Mouse (Mus musculus) neural tube, embryonic 14.5 days (tissue): ENCODE data around the gene Sowahb. TPM values are rescaled to one million over a fixed set of nuclear protein-coding genes. Genes with fewer than 3 reads are reported as not detected.
"Not testable (repeated sequence)": the region's sequence is repeated elsewhere in the genome, so short reads cannot be mapped to it uniquely, and the experiment has no call there.

Source experiments
- ATAC-seq: fragments of 200-750 bp; cut with Nextera tagmentation; 2 replicates; pipeline ENCODE4 v1.8.0; 2017; ENCODE audit warnings: low read depth, mild to moderate bottlenecking, moderate TSS enrichment, moderate library complexity
- H3K27ac ChIP-seq: fragments of 300-500 bp; sonication (generic); 2 replicates; pipeline ENCODE4 v1.5.1; 2014; ENCODE audit warnings: low read depth, mild to moderate bottlenecking, control low read depth, low read length, moderate library complexity, mixed read lengths
- H3K27me3 ChIP-seq: fragments of 300-500 bp; sonication (generic); 2 replicates; pipeline ENCODE4 v1.6.1; 2014; ENCODE audit warnings: low read length; ENCODE audit not compliant: control insufficient read depth, insufficient read depth
- H3K36me3 ChIP-seq: fragments of 300-500 bp; sonication (generic); 2 replicates; pipeline ENCODE4 v1.6.1; 2014; ENCODE audit warnings: low read length, mixed read lengths; ENCODE audit not compliant: control insufficient read depth, insufficient read depth
- H3K4me1 ChIP-seq: fragments of 300-500 bp; sonication (generic); 2 replicates; pipeline ENCODE4 v1.6.1; 2014; ENCODE audit warnings: low read length; ENCODE audit not compliant: control insufficient read depth, insufficient read depth
- H3K4me2 ChIP-seq: fragments of 300-500 bp; sonication (generic); 2 replicates; pipeline ENCODE4 v1.6.1; 2014; ENCODE audit warnings: mild to moderate bottlenecking, low read depth, low read length, control low read depth
- H3K4me3 ChIP-seq: fragments of 300-500 bp; sonication (generic); 2 replicates; pipeline ENCODE4 v1.5.1; 2014; ENCODE audit warnings: low read depth, low read length, control low read depth, mixed read lengths
- H3K9ac ChIP-seq: fragments of 300-500 bp; sonication (generic); replicated peaks from 2 replicates; pipeline ENCODE4 v1.6.1; 2014; ENCODE audit warnings: low read depth, mild to moderate bottlenecking, control low read depth, low read length, mixed read lengths
- H3K9me3 ChIP-seq: fragments of 300-500 bp; sonication (generic); 2 replicates; pipeline ENCODE4 v1.6.1; 2016; ENCODE audit warnings: low read length; ENCODE audit not compliant: control insufficient read depth
- whole genome bisulfite sequencing: fragments of 180-500 bp; shearing (Covaris S2); extraction: QIAGEN DNeasy Blood & Tissue Kit; methylation state at CpG from one replicate; pipeline ENCODE4 v1.1.7; 2014; 5-methylcytosine and 5-hydroxymethylcytosine counted together
- polyA plus RNA-seq: library from polyadenylated mRNA; unstranded; fragments of >200 nt; fragmentation: Nextera tagmentation; extraction: Ambion mirVana; gene quantifications from 2 replicates; pipeline ENCODE4 v1.2.1, GENCODE M21; 2014

The Sowahb gene
- polyA plus RNA-seq, 1 experiment from 2014 or later = not detected

GRCm38 (mm10) chr5:93020024-93020666 is 24.7 kb downstream of the Sowahb start:
- Histone ChIP-seq H3K9me3 (no peaks in the 10 kb centered on the region), H3K36me3 (no peaks in the 10 kb centered on the region), H3K4me2 (no peak overlapping the region), H3K27ac (no peak overlapping the region), H3K4me1 (no peaks in the 10 kb centered on the region), H3K9ac (no peak overlapping the region), H3K27me3 (no peaks in the 10 kb centered on the region), H3K4me3 (no peak overlapping the region)
- 75% methylated on average over 6 of the region's 6 CpGs for WGBS
- ATAC-seq = no peak

- 95% methylated on average over 10 of the region's 10 CpGs for WGBS
- not testable (repeated sequence) for H3K27me3 ChIP-seq, H3K9me3 ChIP-seq, H3K4me1 ChIP-seq, H3K36me3 ChIP-seq, H3K27ac ChIP-seq, ATAC-seq, H3K9ac ChIP-seq, H3K4me3 ChIP-seq, H3K4me2 ChIP-seq
Measured at GRCm38 (mm10) chr5:93019207-93019606, 25.6 kb downstream of the Sowahb start.

- H3K4me1 ChIP-seq = no peaks in the 10 kb centered on the region
- no peak overlapping the region for H3K9ac ChIP-seq
- H3K4me2 ChIP-seq = no peak overlapping the region
- WGBS = 73% methylated on average over 3 of the region's 3 CpGs
- no peaks in the 10 kb centered on the region for H3K9me3 ChIP-seq
- no peaks in the 10 kb centered on the region for H3K27me3 ChIP-seq
- H3K4me3 ChIP-seq = no peak overlapping the region
- H3K27ac ChIP-seq = no peak overlapping the region
- no peak for ATAC-seq
- no peaks in the 10 kb centered on the region for H3K36me3 ChIP-seq
Measured at GRCm38 (mm10) chr5:93017678-93018077, 27.1 kb downstream of the Sowahb start.

- Histone ChIP-seq H3K36me3 (no peaks in the 10 kb centered on the region), H3K4me3 (no peak overlapping the region), H3K9ac (no peak overlapping the region), H3K9me3 (no peaks in the 10 kb centered on the region), H3K4me2 (no peak overlapping the region), H3K4me1 (no peaks in the 10 kb centered on the region), H3K27me3 (no peaks in the 10 kb centered on the region), H3K27ac (no peak overlapping the region)
- WGBS = 94% methylated on average over 9 of the region's 9 CpGs
- ATAC-seq = no peak
Measured at GRCm38 (mm10) chr5:93008256-93008655, 36.6 kb downstream of the Sowahb start.

GRCm38 (mm10) chr5:93005815-93006341 is 38.9 kb downstream of the Sowahb start:
- Histone ChIP-seq H3K4me1 (no peaks in the 10 kb centered on the region), H3K9me3 (no peaks in the 10 kb centered on the region), H3K27me3 (no peaks in the 10 kb centered on the region), H3K36me3 (no peaks in the 10 kb centered on the region), H3K27ac (no peak overlapping the region), H3K9ac (no peak overlapping the region), H3K4me3 (no peak overlapping the region), H3K4me2 (no peak overlapping the region; the same call in 1 of the 2 replicates)
- peak; percentile 44; the same call in 1 of the 2 replicates for ATAC-seq
- WGBS = 38% methylated on average over 14 of the region's 14 CpGs

- ATAC-seq = no peak; the same call in 1 of the 2 replicates
- H3K4me2 ChIP-seq = peak overlapping the region; percentile 29; the same call in 1 of the 2 replicates
- H3K9ac ChIP-seq = no peak overlapping the region
- H3K4me1 ChIP-seq = no peaks in the 10 kb centered on the region
- no peak overlapping the region for H3K27ac ChIP-seq
- no peaks in the 10 kb centered on the region for H3K9me3 ChIP-seq
- H3K27me3 ChIP-seq = no peaks in the 10 kb centered on the region
- H3K36me3 ChIP-seq = no peaks in the 10 kb centered on the region
- no peak overlapping the region for H3K4me3 ChIP-seq
- WGBS = 12% methylated on average over 20 of the region's 20 CpGs
Measured at GRCm38 (mm10) chr5:93005229-93005814, 39.5 kb downstream of the Sowahb start.

GRCm38 (mm10) chr5:93002615-93003014 is 42.2 kb downstream of the Sowahb start:
- WGBS = 98% methylated on average over 2 of the region's 2 CpGs
- no peak overlapping the region for H3K27ac ChIP-seq
- ATAC-seq = no peak
- H3K9ac ChIP-seq = no peak overlapping the region
- H3K36me3 ChIP-seq = no peaks in the 10 kb centered on the region
- H3K4me1 ChIP-seq = no peaks in the 10 kb centered on the region
- H3K9me3 ChIP-seq = no peaks in the 10 kb centered on the region
- no peak overlapping the region for H3K4me3 ChIP-seq
- H3K4me2 ChIP-seq = no peak overlapping the region
- no peaks in the 10 kb centered on the region for H3K27me3 ChIP-seq

GRCm38 (mm10) chr5:93000774-93001757 is 43.8 kb downstream of the Sowahb start:
- Histone ChIP-seq H3K4me3 (no peak overlapping the region), H3K27me3 (no peaks in the 10 kb centered on the region), H3K27ac (no peak overlapping the region), H3K4me2 (no peak overlapping the region), H3K36me3 (no peaks in the 10 kb centered on the region), H3K9me3 (no peaks in the 10 kb centered on the region), H3K9ac (no peak overlapping the region), H3K4me1 (no peaks in the 10 kb centered on the region)
- 70% methylated on average over 17 of the region's 17 CpGs for WGBS
- ATAC-seq = no peak
